Mouse (Mus musculus): ENCODE results near the gene Samd11.

The Samd11 gene

DNA sequence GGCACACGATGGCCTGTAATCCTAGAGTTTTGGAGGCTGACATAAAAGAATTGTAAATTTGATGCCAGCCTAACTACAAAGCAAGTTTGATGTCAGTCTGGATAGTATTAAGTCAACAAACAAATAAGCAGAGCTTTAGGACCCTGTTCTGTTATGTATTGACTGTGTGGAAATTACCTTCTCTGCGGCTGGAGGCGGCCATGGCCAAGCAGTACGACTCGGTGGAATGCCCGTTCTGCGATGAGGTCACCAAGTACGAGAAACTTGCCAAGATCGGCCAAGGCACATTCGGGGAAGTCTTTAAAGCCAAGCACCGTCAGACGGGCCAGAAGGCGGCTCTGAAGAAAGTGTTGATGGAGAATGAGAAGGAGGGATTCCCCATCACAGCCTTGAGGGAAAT is 42.3 kb downstream of the Samd11 start:
- DNase-seq (ENCODE audit: low read depth), result no peak

DNA sequence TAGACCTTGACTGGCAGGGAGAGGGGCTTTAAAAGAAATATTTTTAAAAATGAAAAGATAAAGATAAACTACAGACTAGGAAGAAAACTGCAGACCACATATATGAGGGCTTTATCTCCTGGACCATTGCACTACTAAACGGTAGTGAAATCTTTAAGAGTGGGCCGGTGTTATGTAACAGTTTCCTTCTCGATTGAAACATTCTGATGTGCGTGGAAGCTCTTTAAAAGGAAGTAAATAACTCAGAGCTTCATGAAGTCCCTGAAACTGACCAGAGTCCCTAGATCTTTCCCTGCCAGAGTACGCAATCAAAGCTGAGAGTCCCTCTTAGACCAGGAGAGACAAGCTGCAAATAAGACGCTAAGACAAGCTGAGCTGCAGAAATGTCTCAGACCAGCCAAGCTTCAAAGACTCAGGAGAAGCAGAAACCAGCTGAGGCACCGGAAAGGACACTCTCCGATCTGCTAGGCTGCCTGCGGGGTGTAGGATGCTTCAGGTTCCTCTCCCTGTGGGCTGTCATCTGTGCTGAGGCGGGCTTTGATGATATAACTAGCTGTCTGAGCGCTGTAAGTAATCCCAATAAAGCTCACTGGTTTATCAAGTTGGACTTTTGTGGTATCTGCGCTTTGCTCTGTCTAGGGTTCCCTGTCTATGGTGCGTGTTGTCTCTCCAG is 45.4 kb downstream of the Samd11 start:
- DNase-seq (ENCODE audit: low read depth), result no peak

DNA sequence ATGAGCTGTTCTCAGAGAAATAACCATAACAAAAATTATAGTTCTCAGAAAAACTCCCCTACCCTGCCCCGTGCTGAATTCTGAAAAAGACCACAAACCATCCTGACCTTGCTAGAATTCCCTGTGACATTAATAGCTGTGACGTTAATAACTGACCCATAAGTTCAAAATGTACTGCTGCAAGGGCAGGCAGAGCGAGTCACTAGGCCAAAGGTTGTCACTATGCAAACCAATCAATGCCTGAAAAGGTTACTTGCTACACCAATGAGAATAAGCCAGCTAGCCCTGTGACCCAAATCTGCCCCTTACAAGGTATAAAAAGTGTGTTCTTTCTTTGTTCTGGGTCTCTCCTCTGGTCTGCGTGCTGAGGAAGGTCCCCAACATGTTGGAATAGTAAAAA is 46.6 kb downstream of the Samd11 start:
- no peak for DNase-seq (ENCODE audit: low read depth)

DNA sequence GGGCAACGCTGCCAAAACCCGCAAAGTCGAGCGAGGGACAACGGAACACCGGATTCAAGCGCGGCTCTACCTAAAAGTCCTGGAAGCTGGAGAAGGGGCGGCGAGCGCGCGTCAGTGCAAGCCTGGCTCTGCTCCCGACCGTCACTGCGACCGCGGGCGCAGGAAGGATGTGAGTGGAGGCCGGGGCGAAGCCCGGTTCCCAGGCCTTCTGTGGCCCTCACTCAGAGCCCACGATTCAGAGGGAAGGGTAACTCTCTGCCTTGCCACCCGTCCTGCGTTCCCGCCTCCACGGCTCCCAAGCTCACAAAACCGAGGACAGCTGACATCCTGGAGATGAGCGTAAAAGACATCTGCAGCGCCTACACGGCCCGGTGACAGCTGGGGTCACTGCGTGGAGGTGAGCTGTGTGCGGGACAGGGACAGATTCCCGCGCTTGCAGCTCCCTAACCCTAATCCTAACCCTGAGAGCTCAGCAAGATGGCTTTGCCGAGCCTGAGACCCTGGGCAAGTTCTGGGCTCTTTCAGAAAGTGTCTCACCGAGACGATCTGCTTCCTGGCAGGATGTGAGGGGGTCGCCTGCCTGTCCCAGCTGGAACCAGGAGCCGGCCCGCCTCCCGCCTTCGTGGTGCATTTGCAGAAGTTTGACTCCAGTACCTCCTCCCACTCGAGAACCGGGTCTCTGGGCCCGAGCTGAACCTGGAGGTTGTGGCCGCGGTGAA is 51.9 kb downstream of the Samd11 start:
- DNase-seq (ENCODE audit: low read depth), result no peak

DNA sequence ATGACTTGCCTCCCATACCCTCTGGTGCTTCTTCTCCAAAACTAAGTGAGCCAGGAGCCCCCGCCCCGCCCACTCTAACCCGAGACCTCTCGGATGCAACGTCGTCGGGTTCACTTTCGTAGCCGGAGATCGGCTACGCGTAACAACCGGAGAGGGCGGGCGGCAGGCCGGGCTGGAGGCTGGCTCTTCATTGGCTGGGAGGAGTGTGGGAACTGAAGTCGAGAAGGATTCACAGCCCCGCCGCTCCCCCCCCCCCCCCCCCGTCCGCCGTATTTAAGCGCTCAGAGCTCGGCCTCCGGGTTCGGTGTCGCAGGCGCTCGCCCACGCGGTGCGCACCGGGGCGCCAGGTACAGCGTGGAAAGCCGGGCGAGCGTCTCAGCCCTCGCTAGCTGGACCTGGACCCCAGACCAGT is 52.5 kb downstream of the Samd11 start, which contains the start of gene AW011738:
Gene AW011738, plus strand, starts transcription at position 304 of the 412 bp plus-strand sequence.
- peak; percentile 77 for DNase-seq (ENCODE audit: low read depth)

DNA sequence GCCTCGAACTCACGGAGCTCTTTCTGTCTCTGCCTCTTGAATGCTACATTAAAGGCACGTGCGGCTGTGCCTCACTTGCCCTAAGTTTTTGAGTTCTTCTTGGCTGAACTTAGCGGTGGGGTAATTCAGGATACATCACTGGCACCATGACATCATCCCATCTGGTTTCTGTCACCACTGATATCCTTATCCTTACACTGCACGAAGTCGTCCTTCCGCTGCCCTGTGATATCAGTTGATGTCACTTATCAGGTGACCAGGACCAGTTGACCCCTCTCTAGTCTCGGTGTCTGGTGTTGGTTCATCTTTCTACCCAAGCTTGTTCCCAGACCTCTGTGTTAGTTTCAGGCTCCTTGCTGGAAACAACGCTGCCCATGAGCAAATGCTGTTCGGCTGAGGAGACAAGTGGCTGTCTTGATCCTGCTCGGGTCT is 53.0 kb downstream of the Samd11 start:
- DNase-seq (ENCODE audit: low read depth), result no peak

DNA sequence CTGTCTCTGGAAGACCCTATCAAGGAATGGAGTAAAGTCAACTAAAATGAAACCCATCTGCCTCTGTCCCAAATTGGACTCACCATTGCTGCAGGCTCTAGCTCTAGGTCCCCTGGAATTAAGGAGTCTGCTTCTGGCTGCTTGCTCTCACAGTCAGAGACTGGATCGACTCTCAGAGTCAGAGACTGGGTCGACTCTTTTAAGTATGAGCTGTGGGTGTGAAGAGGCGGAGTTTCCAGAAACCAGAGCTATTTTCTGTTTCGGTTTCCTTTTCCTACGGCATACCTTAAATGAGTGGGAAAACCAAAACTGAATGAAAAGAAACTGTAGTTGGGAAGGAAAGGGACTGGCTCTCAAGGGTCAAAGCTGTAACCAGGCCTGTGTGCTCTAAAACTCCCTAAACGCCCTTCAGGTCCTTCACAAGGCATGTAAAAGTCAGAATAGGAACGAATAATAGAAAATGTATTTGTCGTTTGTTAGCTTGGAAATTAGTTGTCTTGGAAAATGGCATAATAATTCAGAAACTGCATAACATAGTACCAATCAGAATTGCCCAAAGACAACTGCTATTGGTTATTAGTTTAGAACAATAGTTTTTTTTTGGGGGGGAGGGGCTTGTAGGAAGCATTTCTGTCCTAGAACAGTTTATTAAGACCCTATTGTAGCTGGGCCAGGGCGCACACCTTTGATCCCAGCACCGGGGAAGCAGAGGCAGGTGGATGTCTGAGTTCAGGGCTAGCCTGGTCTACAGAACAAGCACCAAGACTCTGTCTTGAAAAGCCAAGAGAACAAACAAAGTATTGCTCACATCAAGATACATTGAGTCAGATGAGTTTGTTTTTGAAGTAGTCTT is 54.6 kb downstream of the Samd11 start, which contains the start of gene Isg15:
Gene Isg15, minus strand, starts transcription at position 196 of the 853 bp plus-strand sequence.
- DNase-seq (ENCODE audit: low read depth), result peak; percentile 46

DNA sequence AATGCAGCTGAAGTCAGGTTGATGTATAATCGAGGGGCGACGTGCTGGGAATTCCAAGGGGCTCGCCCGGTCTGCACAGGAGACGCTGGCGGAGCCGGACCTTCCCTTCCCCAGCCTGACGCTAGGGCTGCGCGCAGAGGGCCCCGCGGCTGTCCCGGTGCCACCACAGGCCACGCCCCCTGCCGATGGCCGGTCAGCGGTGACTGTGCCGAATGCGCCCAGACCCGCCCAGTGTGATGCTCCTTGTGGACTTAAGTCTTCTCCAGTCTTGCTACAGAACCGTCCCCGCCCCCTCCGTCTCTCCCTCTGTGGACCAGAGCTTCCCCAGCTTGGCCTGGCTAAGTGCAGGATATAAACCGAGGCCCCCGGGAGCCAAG is 57.6 kb downstream of the Samd11 start:
- peak; percentile 58 for DNase-seq (ENCODE audit: low read depth)

DNA sequence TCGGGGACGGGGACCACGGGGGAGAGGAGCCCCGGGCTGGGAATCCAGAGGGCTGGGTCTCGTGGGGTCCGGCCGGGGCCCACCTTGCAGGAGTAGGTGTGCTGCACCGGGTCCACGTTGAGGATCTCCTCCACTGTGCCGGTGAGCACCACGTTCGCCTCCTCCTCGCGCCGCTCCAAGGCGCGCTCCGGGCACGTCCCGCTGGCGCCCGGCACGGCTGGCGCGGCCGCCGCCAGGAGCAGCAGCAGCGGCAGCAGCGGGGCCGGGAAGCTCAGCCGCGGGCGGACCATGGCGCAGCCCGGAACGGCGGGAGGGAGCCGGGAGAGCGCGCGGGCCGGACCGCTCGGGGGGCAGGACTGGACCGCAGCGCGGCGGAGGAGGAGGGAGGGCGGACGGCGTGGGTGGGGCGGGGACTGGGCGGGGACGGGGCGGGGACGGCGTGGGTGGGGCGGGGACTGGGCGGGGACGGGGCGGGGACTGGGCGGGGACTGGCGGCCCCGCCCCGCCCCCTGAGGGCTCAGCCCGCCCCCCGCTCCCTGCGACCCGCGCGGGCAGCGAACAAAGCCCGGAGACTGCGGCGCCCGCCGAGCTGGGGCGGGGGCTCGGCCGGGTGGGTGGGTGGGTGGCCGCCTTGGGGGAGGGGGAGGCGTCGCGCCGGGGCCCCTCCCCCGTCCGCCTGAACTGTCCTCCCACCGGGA is 58.2 kb downstream of the Samd11 start, which contains the start of gene Agrn:
Gene Agrn, minus strand, starts transcription at position 358 of the 698 bp plus-strand sequence.
- no peak for DNase-seq (ENCODE audit: low read depth)
